Mouse (Mus musculus) hindbrain, embryonic 15.5 days (tissue): ENCODE measurements around the gene Ms4a15. TPM values are rescaled to one million over a fixed set of nuclear protein-coding genes. Genes with fewer than 3 reads are reported as not detected.
A peak's percentile ranks its signal among the peaks of the same experiment; 100 is the strongest.

ENCODE experiments used
- ATAC-seq: fragments of 200-750 bp; cut with Nextera tagmentation; 2 replicates; pipeline ENCODE4 v1.8.0; 2017; ENCODE audit warnings: low read depth, moderate number of reproducible peaks, moderate TSS enrichment; ENCODE audit not compliant: low FRiP score
- H3K27ac ChIP-seq: fragments of 300-500 bp; sonication (generic); replicated peaks from 2 replicates; pipeline ENCODE4 v1.5.1; 2015; ENCODE audit warnings: mild to moderate bottlenecking, inconsistent platforms
- H3K27me3 ChIP-seq: fragments of 300-500 bp; sonication (generic); 2 replicates; pipeline ENCODE4 v1.6.1; 2015; ENCODE audit warnings: control low read depth, inconsistent platforms
- H3K36me3 ChIP-seq: fragments of 300-500 bp; sonication (generic); 2 replicates; pipeline ENCODE4 v1.6.1; 2015; ENCODE audit warnings: control low read depth, inconsistent platforms
- H3K4me1 ChIP-seq: fragments of 300-500 bp; sonication (generic); replicated peaks from 2 replicates; pipeline ENCODE4 v1.6.1; 2015; ENCODE audit warnings: control low read depth, inconsistent platforms
- H3K4me2 ChIP-seq: fragments of 300-500 bp; sonication (generic); 2 replicates; pipeline ENCODE4 v1.6.1; 2015; ENCODE audit warnings: moderate library complexity, mild to moderate bottlenecking, inconsistent platforms
- H3K4me3 ChIP-seq: fragments of 300-500 bp; sonication (generic); 2 replicates; pipeline ENCODE4 v1.5.1; 2015; ENCODE audit warnings: mild to moderate bottlenecking, inconsistent platforms
- H3K9ac ChIP-seq: fragments of 300-500 bp; sonication (generic); 2 replicates; pipeline ENCODE4 v1.6.1; 2015; ENCODE audit warnings: inconsistent platforms
- H3K9me3 ChIP-seq: fragments of 300-500 bp; sonication (generic); 2 replicates; pipeline ENCODE4 v1.6.1; 2016; ENCODE audit warnings: control low read depth, inconsistent platforms
- WGBS: fragments of 180-500 bp; shearing (Covaris S2); methylation state at CpG from one replicate; pipeline ENCODE4 v1.1.7; 2015; 5-methylcytosine and 5-hydroxymethylcytosine counted together
- polyA plus RNA-seq: library from polyadenylated mRNA; unstranded; fragments of >200 nt; fragmentation: Nextera tagmentation; extraction: Ambion mirVana; gene quantifications from 2 replicates; pipeline ENCODE4 v1.2.1, GENCODE M21; 2015

The Ms4a15 gene
- polyA plus RNA-seq, 1 experiment from 2014 or later: 0.17 TPM

DNA sequence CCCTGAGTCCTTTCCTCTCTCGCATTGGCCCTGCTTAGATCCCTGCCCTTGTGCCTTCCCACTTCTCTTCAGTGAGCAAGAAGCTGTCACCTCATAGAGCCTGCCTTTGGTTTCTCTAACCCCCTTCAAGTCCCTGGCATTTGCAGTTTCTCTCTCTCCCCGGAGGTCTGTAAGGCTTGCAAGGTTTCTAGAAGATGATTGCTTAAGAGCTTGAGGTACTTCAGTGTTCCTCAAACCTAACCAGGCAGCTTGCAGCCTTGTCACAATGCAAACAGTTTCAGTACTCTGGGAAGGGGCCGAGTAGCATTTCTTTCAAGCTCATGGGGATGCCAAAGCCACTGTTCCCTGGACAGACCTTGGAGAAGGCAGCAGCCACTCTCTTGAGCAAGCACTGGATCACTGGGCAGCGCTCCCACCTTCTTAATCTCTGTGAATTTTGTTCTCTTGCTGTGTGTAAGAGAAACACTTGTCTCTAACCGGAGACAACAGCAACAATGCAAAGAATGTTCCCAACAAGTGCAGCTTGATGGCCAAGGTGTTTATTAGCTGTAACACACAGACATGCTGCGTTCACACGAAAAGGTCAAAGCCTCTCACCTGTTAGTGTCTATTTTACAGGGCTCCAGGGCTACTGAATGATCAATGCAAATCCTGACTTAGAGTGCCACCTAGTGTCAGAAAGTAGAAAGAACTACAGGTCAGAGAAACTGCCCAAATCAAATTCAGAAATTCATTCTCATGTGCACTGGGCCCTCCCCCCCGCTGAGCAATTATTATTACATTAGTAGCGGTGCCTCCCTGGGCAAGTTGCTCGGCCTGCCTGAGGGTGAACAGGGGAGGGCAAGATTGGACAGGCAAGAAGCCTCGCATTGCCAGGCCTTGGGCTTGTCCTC is 33.7 kb downstream of the Ms4a15 start:
- H3K4me2 ChIP-seq: no peak overlapping the region
- peak overlapping the region; percentile 14; the same call in 1 of the 2 replicates for H3K9ac ChIP-seq
- no peaks in the 10 kb centered on the region for H3K27me3 ChIP-seq
- peaks cover 3% of the 10 kb centered on the region for H3K4me1 ChIP-seq
- H3K4me3 ChIP-seq: no peak overlapping the region
- peak; percentile 87 for ATAC-seq
- WGBS: 34% methylated on average over 11 of the region's 11 CpGs
- no peak overlapping the region for H3K27ac ChIP-seq
- H3K36me3 ChIP-seq: no peaks in the 10 kb centered on the region
- H3K9me3 ChIP-seq: no peaks in the 10 kb centered on the region

DNA sequence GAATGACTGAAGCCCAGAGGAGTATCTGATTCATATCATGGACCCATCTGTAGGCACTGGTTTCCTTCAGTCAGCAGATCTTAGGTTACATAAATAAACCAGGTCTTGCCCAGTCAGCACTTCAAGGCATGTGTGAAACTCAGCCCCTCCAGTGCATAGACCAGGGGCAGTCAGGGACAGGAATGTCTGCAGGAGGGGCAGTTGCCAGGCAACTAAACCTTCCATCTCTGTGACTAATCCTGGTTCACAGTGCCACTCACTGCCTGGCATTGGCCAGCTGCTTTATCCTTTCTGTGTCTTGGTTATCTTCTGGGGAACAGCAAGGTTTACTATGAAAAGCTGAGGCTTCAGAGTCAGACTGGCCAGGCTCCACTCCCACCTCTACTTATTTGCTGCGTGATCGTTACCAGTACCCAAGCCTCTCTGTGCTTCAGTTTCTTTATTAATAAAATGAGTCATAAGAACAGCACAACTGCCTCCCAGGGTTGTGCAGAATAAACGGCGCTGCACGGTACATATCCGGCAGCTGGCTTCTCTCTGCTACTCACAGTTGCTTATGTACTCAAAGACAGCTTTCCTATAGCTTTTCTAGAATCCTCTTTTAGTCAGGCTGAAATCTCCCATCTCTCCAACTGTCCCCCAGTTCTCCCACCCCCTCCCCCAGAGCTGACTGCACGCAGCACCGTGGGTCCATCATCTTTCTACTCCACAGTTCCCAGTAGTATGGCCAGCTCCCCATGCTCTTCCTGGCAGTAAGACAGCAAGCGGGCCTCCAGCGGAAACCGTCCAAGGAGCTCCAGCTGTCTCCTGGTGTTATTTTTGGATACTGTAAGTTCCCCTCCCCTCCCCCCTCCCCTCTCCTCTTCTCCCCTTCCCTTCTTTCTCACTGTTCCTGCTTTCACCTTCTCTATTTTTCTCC is 40.8 kb downstream of the Ms4a15 start:
- peaks cover 20% of the 10 kb centered on the region for H3K4me1 ChIP-seq
- H3K9ac ChIP-seq: 0 out of 2 replicates have a peak overlapping the region, but pooled peaks have one; percentile 3
- H3K36me3 ChIP-seq: no peaks in the 10 kb centered on the region
- H3K4me2 ChIP-seq: 0 out of 2 replicates have a peak overlapping the region, but pooled peaks have one; percentile 4
- no peaks in the 10 kb centered on the region for H3K9me3 ChIP-seq
- no peak for ATAC-seq
- H3K27ac ChIP-seq: no peak overlapping the region
- 60% methylated on average over 11 of the region's 11 CpGs for WGBS
- no peaks in the 10 kb centered on the region for H3K27me3 ChIP-seq
- no peak overlapping the region for H3K4me3 ChIP-seq

DNA sequence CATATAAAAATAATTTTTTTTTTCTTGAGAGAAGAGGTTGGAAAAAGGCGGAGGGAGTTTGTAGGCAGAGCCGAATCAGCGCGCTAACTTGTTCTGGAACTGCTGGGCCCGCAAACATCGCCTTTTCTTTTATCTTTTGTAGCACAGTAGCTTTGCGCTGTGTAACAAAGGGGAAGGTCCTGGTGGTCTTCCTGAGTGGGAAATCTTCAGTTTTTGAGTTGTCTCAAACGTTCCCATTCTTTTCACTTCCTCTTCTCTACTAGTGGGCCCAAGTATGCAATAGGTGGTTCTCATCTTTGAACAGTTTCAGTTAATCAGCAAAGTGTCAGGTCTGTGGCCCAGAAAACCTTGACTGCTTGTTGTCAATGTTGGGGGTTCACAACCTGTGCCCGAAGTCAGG is 43.5 kb downstream of the Ms4a15 start:
- WGBS: 38% methylated on average over 9 of the region's 9 CpGs
- H3K27me3 ChIP-seq: no peaks in the 10 kb centered on the region
- peak overlapping the region; percentile 73 for H3K27ac ChIP-seq
- peaks cover 6% of the 10 kb centered on the region for H3K36me3 ChIP-seq
- H3K9ac ChIP-seq: peak overlapping the region; percentile 39
- H3K9me3 ChIP-seq: no peaks in the 10 kb centered on the region
- no peak for ATAC-seq
- H3K4me2 ChIP-seq: peak overlapping the region; percentile 100
- peaks cover 32% of the 10 kb centered on the region for H3K4me1 ChIP-seq
- H3K4me3 ChIP-seq: peak overlapping the region; percentile 76

DNA sequence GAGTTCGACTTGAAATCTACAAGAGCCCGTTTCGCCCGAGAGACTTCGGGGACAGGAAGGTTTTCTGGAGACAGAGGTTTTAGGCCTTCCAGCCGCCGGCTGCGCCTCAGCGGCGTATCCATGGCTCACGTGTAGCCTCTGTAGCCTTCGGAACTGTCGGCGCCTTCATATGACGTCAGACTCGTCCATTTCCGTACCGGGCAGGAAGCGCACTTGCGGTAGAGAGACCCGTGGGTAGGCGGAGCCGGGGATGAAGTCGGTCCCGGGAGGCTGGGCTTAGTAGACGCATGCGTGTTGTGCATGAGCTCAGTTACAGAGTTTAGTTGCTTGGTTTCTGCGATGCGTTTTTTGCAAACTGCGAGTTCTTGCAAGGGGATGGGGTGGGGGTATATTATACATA is 43.9 kb downstream of the Ms4a15 start, which contains the start of gene Ccdc86:
Gene Ccdc86, minus strand, starts transcription at position 155 of the 400 bp plus-strand sequence.
- no peaks in the 10 kb centered on the region for H3K9me3 ChIP-seq
- H3K4me3 ChIP-seq: peak within 1 kb of the TSS; percentile 76
- H3K36me3 ChIP-seq: peaks cover 11% of the 10 kb centered on the region
- no peaks in the 10 kb centered on the region for H3K27me3 ChIP-seq
- peak within 1 kb of the TSS; percentile 73 for H3K27ac ChIP-seq
- peak within 1 kb of the TSS; percentile 100 for H3K4me2 ChIP-seq
- WGBS: under 1% methylated on average over 30 of the region's 30 CpGs
- peaks cover 32% of the 10 kb centered on the region for H3K4me1 ChIP-seq
- ATAC-seq: peak; percentile 98
- H3K9ac ChIP-seq: peak within 1 kb of the TSS; percentile 84

DNA sequence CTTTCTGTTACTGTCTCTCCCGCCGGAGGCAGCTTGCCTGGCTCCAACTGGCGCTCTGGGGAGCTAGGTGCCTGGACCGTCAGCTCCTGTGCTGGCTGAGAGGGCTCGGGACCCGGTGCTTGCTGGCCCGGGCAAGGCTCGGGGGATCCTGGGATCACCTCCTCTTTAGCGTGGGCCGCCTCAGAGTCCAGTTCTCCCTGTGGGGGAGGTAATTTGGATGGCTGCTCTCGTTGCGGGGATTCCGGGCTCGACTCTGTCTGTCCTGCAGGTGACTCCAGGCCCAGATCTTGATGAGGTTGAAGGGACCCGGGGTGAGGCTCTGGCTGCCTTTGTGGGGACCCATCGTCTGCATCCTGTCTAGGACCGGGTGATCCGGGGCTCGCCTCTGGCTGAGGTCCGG is 44.6 kb downstream of the Ms4a15 start:
- H3K36me3 ChIP-seq: peaks cover 17% of the 10 kb centered on the region
- H3K4me2 ChIP-seq: peak overlapping the region; percentile 100
- no peak overlapping the region for H3K27ac ChIP-seq
- peaks cover 32% of the 10 kb centered on the region for H3K4me1 ChIP-seq
- peak overlapping the region; percentile 76 for H3K4me3 ChIP-seq
- H3K27me3 ChIP-seq: no peaks in the 10 kb centered on the region
- no peaks in the 10 kb centered on the region for H3K9me3 ChIP-seq
- ATAC-seq: no peak
- WGBS: 1% methylated on average over 20 of the region's 20 CpGs
- H3K9ac ChIP-seq: peak overlapping the region; percentile 84

DNA sequence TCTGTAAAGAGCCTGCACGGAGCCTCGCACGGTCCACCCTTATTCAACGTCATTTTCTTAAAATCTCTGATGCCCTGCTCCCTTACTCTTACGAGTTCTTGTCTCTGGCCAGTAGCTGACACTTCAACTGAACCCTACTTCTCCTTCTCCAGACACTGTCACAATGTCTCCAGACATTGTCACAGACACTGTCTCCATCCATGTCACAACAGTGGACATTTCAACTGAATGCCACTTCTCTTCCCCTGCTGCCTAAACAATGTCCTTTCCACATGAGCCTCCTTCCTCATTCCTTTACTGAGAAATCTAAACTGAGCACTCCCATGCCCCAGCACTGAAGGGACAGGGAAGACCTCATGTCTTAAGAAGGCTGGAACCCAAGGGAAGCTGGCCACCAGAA is 45.8 kb downstream of the Ms4a15 start:
- Histone ChIP-seq H3K9ac (0 out of 2 replicates have a peak overlapping the region, but pooled peaks have one; percentile 84), H3K9me3 (no peaks in the 10 kb centered on the region), H3K27ac (no peak overlapping the region), H3K4me2 (peak overlapping the region; percentile 100), H3K36me3 (peaks cover 29% of the 10 kb centered on the region), H3K4me3 (peak overlapping the region; percentile 76), H3K4me1 (peaks cover 32% of the 10 kb centered on the region), H3K27me3 (no peaks in the 10 kb centered on the region)
- ATAC-seq: no peak
- 88% methylated on average over 5 of the region's 5 CpGs for WGBS

DNA sequence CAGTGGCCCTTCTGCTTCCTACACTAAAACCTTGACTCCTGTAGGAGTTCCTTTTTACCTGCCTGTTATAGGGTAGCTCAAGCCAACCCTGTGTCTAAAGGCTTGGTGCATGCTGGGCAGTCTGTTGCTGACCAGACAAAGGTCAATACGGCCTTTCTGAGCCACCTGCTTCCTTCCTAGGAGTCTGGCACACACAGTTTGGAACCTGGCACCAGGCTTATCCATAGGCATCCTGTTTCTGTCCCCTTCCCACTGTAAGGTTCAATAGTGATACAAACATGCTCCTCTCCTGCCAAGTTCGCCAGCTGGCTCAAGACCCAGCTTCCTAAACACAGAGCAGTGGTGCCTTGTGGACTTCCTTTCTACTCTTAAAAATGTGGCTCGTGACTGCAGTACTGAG is 46.5 kb downstream of the Ms4a15 start:
- 90% methylated on average over 3 of the region's 3 CpGs for WGBS
- Histone ChIP-seq H3K27ac (no peak overlapping the region), H3K9ac (no peak overlapping the region), H3K4me2 (peak overlapping the region; percentile 100), H3K36me3 (peaks cover 32% of the 10 kb centered on the region), H3K27me3 (no peaks in the 10 kb centered on the region), H3K4me3 (no peak overlapping the region), H3K4me1 (peaks cover 31% of the 10 kb centered on the region), H3K9me3 (no peaks in the 10 kb centered on the region)
- no peak for ATAC-seq

DNA sequence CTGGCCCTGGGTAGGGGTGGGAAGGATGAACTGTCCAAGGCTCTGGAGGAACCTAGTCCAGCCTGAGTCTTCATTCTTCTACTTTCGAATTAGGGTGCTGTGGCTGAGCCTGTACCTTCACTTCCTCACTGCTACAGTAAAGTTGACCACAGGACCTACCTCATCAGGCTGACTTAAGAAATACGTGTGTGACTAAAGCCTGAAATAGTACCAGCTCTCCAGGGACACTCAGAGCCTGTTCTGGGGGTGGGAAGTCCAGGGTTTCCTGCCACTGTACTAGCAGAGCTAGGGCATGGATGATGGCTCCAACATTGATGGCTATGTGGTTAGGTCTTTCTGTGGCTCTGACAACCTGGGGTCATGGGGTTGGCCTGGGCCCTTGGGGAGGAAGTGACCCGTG is 49.1 kb downstream of the Ms4a15 start:
- H3K9me3 ChIP-seq: no peaks in the 10 kb centered on the region
- H3K36me3 ChIP-seq: peaks cover 32% of the 10 kb centered on the region
- no peaks in the 10 kb centered on the region for H3K27me3 ChIP-seq
- no peak overlapping the region for H3K9ac ChIP-seq
- 87% methylated on average over 3 of the region's 3 CpGs for WGBS
- no peak for ATAC-seq
- H3K4me3 ChIP-seq: no peak overlapping the region
- H3K27ac ChIP-seq: no peak overlapping the region
- no peak overlapping the region for H3K4me2 ChIP-seq
- H3K4me1 ChIP-seq: peaks cover 42% of the 10 kb centered on the region

DNA sequence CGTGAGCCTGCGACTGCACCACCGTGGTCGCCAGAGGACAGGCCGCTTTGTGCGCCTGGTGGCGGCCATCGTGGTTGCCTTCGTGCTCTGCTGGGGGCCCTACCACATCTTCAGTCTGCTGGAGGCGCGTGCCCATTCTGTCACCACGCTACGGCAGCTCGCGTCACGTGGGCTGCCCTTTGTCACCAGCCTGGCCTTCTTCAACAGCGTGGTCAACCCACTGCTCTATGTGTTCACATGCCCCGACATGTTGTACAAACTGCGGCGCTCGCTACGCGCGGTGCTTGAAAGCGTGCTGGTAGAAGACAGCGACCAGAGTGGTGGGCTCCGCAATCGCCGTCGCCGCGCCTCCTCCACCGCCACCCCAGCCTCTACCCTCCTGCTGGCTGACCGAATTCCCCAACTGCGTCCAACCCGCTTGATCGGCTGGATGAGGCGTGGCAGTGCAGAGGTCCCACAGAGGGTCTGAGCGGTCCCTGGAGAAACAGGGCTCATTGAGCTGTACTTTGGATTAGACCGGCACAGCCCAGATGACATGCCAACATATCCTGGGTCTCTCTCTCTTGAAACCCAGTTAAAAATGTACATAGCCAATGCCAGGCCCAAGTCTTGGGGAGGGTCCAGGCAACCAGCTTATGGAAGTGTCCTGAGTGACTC is 52.1 kb downstream of the Ms4a15 start:
- Histone ChIP-seq H3K9me3 (no peaks in the 10 kb centered on the region), H3K27me3 (no peaks in the 10 kb centered on the region), H3K27ac (peak overlapping the region; percentile 71), H3K4me3 (peak overlapping the region; percentile 35), H3K36me3 (peaks cover 32% of the 10 kb centered on the region), H3K4me2 (peak overlapping the region; percentile 88), H3K9ac (peak overlapping the region; percentile 49), H3K4me1 (peaks cover 17% of the 10 kb centered on the region)
- WGBS: 1% methylated on average over 40 of the region's 40 CpGs
- peak; percentile 82 for ATAC-seq

DNA sequence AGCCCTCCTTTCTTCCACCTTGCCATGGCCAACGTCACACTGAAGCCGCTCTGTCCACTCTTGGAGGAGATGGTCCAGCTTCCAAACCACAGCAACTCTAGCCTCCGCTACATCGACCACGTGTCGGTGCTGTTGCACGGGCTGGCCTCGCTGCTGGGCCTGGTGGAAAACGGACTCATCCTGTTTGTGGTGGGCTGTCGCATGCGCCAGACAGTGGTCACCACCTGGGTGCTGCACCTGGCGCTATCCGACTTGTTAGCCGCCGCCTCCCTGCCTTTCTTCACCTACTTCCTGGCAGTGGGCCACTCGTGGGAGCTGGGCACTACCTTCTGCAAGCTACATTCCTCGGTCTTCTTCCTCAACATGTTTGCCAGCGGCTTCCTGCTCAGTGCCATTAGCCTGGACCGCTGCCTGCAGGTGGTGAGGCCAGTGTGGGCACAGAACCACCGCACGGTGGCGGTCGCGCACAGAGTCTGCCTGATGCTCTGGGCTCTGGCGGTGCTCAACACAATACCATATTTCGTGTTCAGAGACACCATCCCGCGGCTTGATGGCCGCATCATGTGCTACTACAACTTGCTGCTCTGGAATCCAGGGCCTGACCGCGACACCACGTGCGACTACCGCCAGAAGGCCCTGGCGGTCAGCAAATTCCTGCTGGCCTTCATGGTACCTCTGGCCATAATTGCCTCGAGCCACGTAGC is 52.8 kb downstream of the Ms4a15 start:
- Histone ChIP-seq H3K9me3 (no peaks in the 10 kb centered on the region), H3K9ac (peak overlapping the region; percentile 49), H3K4me3 (peak overlapping the region; percentile 35), H3K27me3 (no peaks in the 10 kb centered on the region), H3K4me1 (peaks cover 17% of the 10 kb centered on the region), H3K27ac (peak overlapping the region; percentile 71), H3K36me3 (peaks cover 32% of the 10 kb centered on the region), H3K4me2 (peak overlapping the region; percentile 88)
- ATAC-seq: peak; percentile 92
- 17% methylated on average over 37 of the region's 37 CpGs for WGBS

DNA sequence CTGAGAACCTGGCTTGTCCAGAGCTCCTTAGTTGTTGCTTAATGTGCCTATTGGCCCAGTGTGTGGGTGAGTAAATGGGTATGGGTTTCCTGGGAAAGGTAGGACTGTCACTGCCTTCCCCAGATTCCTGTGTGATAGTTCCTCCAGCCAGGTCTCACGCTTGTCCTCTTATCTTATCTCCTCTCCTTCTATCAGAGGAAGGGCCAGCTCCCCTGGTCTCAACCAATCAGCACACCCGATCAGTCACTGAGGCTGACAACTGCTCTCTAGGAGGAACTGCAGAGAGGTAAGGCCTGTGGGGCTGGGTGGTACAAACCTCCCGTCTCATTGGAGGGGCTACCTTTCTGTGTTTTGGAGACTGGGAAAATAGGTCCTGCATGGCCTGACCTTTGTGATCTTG is 54.3 kb downstream of the Ms4a15 start:
- no peak for ATAC-seq
- Histone ChIP-seq H3K36me3 (peaks cover 19% of the 10 kb centered on the region), H3K9ac (no peak overlapping the region), H3K27me3 (no peaks in the 10 kb centered on the region), H3K4me2 (no peak overlapping the region), H3K9me3 (no peaks in the 10 kb centered on the region), H3K4me3 (no peak overlapping the region), H3K4me1 (peaks cover 17% of the 10 kb centered on the region), H3K27ac (no peak overlapping the region)
- 68% methylated on average over 3 of the region's 3 CpGs for WGBS
